Mouse (Mus musculus) thymus, postnatal 25 days (tissue): ENCODE measurements around the gene Acox1.

Experiments used
- DNase-seq: peaks from one replicate; pipeline ENCODE4 v3.0.0; 2022

Gene Acox1

GRCm38 (mm10) chr11:116163002-116163401, 35.8 kb downstream of the Acox1 start:
- DNase-seq = no peak

DNA sequence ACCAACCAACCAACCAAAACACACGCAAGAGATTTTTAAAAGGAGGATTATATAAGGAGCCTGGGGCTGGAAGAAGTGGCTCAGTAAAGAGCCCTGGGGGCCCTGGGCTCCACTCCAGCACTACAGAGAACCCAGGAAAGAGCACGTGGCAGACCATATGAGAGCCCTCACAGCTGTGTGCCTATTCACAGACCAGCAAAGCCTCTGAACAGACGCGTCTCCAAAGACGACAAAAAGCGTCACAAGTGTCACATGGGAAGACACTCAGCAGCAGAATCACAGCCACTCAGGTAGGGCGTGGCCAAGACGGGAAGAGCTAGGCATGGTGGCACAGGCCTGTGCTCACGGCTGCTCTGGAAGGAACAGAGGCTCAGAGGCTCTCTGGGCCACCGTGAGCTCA, 36.7 kb downstream of the Acox1 start:
- peak; percentile 8 for DNase-seq

- DNase-seq = no peak
These were observed 37.5 kb downstream of the Acox1 start for GRCm38 (mm10) chr11:116161312-116161711.

DNA sequence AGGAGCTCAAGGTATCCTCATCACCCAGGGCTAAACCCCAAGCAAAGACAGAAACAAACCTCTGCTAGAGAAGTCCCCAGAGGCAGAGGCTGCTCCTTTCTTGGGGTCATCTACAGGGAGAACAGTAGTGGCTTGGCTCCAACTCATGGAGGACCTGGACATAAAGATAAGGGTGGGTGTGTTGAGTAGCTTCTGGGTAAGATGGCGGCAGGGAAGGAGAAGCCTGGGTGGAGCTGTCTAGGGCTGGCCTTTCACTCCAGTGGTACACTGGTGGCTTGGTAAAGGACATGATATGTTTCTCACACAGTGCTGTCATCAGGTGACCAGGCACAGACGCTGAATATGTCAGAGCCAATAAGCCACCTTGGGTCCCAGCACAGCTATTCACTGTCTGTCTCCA, 47.9 kb downstream of the Acox1 start:
- no peak for DNase-seq

DNA sequence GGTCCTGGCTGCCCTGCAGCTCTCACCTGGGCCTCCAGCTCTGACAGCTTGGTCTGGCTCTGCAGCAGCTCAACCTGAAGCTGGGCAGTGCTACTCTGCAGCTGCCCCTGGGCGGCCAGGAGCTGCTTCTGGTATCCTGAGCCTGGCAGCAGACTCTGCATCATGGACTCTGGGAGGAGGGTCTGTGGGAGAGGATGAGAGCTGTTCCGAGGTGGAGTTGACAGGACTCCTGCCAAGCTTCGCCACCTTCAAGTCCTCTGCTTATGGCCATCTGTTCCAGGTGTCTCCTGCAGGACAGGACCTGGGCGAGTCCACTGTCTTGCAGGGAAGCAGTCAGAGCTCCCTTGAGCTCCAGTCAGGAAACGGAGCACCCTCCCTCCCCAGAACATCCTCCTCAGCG, 49.5 kb downstream of the Acox1 start:
- no peak for DNase-seq

DNA sequence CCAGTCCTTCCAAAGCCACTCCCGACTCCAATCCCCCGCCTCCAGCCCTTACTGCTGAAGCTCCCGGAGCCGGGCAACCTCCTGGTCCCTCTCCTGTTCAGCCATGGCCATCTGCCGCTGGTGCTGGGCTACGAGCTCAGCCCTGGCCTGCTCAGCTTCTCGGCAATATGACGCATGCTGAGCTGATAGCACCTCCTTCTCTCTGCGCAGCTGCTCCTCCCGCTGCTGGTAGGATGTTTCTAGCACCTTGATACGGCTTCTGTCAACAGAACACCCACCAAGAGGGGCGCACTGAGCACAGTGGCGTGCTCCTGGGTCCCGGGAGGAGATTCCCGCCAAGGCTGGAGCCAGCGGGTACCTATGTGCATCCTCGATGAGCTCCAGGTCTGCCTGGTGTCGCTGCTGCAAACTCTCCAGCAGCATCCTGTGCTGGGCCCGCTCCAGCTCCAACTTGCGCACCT, 50.1 kb downstream of the Acox1 start:
- no peak for DNase-seq

GRCm38 (mm10) chr11:116146294-116146985, 52.4 kb downstream of the Acox1 start:
- no peak for DNase-seq

- DNase-seq = no peak
These were observed 53.2 kb downstream of the Acox1 start for GRCm38 (mm10) chr11:116145481-116146293.

DNA sequence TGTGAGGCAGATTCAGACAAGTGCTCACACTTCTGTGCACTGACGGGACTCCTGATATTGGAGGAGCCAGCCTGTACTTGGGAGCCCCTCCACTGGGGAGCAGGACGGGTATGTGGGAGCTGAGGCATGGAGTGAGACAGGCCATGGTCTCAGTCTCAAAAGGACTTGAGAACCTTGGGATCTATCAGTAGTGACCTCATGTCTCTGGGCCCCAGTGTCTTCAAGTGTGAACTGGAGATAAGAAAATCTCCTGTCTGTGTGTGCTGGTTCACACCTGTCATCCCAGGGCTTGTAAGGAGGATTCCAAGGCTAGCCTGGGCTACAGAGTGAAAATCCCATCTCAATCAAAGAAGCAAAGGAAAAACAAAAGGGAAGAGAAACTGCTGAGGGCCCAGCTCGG, 55.4 kb downstream of the Acox1 start:
- no peak for DNase-seq

GRCm38 (mm10) chr11:116142211-116142991, 56.4 kb downstream of the Acox1 start:
- DNase-seq = no peak

GRCm38 (mm10) chr11:116138468-116139138, 60.2 kb downstream of the Acox1 start, which contains the start of gene Mrpl38:
Gene Mrpl38, minus strand, starts transcription at chr11:116138868.
- DNase-seq = peak; percentile 89

DNA sequence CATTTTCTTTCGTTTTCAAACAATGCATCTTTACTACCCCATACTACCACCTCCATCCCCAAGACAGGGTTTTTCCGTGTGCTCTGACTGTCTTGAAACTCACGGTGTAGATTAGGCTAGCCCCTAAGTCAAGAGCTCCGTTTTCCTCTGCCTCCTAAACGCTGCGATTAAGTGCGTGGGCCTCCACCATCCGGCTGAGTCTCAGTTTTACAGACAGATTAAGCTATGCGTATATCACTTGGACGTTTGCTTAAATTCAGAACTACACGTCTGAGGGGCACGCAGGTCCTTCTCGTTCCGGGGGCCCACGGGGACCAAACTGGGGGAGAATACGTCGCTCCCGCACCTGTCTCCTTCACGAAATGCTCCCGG, 60.8 kb downstream of the Acox1 start:
- DNase-seq = no peak

DNA sequence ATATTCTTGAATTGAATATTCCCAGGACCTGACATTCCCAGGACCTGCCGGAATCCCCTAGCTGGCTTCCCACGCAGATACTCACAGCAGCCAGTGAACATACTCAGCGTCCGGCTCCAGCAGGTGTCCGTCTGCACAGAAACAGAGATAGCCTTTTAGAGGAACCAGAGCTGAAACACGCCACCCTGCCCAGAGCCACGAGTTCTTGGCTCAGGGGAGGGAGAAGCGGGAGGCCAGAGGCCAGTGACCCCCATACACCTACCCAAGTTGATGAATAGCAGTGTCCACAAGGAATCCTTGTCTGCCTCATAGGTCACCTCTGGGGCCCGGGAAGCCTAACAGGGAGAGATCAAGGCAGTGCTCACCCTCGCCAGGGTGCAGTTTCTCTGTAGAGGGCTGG, 64.7 kb downstream of the Acox1 start:
- no peak for DNase-seq

GRCm38 (mm10) chr11:116133497-116133896, 65.3 kb downstream of the Acox1 start:
- no peak for DNase-seq

DNA sequence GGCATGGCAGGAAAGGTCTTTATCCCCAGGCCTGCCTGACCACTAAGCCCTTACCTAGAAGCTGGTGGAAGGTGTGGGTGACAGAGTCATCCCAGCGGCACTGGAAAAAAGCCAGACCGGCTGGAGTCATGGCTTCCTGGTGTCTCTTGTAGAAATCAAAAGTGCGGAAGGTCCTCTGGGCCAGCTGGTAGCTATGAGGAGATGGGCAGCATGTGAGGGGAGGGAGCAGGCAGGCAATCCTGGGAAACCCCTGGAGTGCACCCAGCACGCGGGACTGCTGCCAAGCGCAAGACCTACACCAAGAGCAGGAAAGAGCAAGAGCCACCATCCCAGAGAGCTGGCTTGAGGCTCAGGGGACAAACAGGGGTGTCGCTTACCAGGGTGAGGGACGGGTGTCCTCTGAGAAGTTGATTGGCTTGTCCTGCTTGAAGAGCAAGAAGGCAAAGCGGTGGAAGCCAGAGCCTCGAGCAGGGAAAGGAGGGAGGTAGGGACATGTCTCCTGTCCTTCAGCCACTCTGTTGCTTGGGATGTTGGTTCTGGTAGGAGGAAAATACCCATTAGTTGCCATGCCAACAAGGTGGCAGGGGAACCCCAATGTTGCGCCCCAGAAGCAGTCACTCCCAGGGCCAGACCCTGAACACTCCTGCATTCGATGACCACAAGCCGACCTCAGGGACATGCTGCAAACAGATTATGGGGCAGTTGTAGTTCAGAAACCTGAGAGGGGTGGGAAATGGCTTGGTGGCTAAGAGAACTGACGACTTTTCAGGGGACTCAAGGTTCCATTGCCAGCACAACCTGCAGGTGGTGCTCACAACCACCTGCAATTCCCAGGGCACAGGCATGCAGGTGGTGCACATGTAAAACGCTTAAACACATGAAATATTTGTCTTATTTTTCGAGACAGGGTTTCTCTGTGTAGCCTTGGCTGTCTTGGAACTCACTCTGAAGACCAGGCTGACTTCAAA, 66.2 kb downstream of the Acox1 start:
- no peak for DNase-seq

GRCm38 (mm10) chr11:116131349-116132170, 67.3 kb downstream of the Acox1 start:
- DNase-seq = no peak

DNA sequence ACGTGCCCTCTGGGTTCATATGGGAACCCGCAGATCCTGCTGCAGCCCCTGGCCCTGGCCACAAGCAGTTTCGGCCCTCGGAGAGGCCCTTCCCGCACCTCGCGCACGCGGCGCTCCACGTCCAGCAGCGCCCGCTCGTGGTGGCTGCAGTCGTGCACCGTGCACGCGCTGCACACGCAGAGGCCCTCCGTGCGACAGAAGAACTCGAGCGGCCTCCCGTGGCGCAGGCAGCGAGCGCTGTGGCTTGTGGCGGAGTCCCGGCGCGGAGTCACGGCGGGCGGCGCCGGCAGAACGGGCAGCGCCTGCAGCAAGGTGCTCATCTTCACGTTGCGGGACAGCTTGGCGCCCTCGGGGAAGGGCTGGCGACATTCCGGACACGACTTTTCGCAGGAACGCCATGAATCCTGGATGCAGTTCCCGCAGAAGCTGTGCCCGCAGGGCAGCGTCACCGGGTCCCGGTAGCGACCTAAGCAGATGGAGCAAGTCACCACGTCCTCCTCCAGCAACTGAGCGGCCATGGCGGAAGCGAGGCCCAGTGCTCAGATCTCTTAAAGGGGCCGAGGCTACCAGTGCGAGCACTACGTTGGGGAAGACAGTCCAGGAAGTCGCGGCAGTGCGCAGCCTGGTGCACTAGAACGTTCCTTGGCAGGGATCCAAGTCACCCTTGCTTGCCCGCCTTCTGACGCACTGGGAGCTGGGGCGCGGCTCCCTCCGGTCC, 68.2 kb downstream of the Acox1 start, which contains the start of gene Trim65:
Gene Trim65, minus strand, starts transcription at position 641 of the 718 bp plus-strand sequence.
- DNase-seq = peak; percentile 89

GRCm38 (mm10) chr11:116129993-116130487, 68.8 kb downstream of the Acox1 start:
- peak; percentile 38 for DNase-seq

GRCm38 (mm10) chr11:116129091-116129790, 69.6 kb downstream of the Acox1 start:
- DNase-seq = no peak
